Mouse (Mus musculus): ENCODE results near the gene Bcas3. TPM values are rescaled to one million over a fixed set of nuclear protein-coding genes. Genes with fewer than 3 reads are reported as not detected.

The Bcas3 gene
- polyA plus RNA-seq, 1 experiment from 2014 or later: 26.5 TPM

- Histone ChIP-seq H3K9me3 (replicated peaks) (no peaks in the 10 kb centered on the region), H3K4me3 (no peak overlapping the region), H3K4me1 (peaks cover 63% of the 10 kb centered on the region), H3K36me3 (no peaks in the 10 kb centered on the region), H3K27me3 (ENCODE audit: low read depth, poor library complexity, severe bottlenecking) (peaks cover 79% of the 10 kb centered on the region), H3K27ac (peak overlapping the region; percentile 14; the same call in 1 of the 2 replicates)
- WGBS: 47% methylated on average over 4 of the region's 4 CpGs
- peak; percentile 47 for DNase-seq (ENCODE audit: low spot score)
Observed at GRCm38 (mm10) chr11:85773391-85773790, 420.4 kb downstream of the Bcas3 start.

GRCm38 (mm10) chr11:85774707-85775106 is 421.7 kb downstream of the Bcas3 start:
- peaks cover 57% of the 10 kb centered on the region for H3K4me1 ChIP-seq
- peaks cover 81% of the 10 kb centered on the region for H3K27me3 ChIP-seq (ENCODE audit: low read depth, poor library complexity, severe bottlenecking)

GRCm38 (mm10) chr11:85775492-85775891 is 422.5 kb downstream of the Bcas3 start:
- Histone ChIP-seq H3K27me3 (ENCODE audit: low read depth, poor library complexity, severe bottlenecking) (peaks cover 85% of the 10 kb centered on the region), H3K4me1 (peaks cover 59% of the 10 kb centered on the region), H3K4me3 (no peak overlapping the region), H3K36me3 (no peaks in the 10 kb centered on the region), H3K9me3 (replicated peaks) (no peaks in the 10 kb centered on the region), H3K27ac (no peak overlapping the region)
- 30% methylated on average over 7 of the region's 7 CpGs for WGBS
- no peak for DNase-seq (ENCODE audit: low spot score)

More at GRCm38 (mm10) chr11:85774707-85775106, 421.7 kb downstream of the Bcas3 start:
- H3K36me3 ChIP-seq: no peaks in the 10 kb centered on the region
- 56% methylated on average over 6 of the region's 6 CpGs for WGBS
- no peak for DNase-seq (ENCODE audit: low spot score)
- H3K4me3 ChIP-seq: no peak overlapping the region
- no peak overlapping the region for H3K27ac ChIP-seq
- H3K9me3 ChIP-seq (replicated peaks): no peaks in the 10 kb centered on the region

- no peaks in the 10 kb centered on the region for H3K9me3 ChIP-seq (replicated peaks)
- H3K4me1 ChIP-seq: peaks cover 59% of the 10 kb centered on the region
- no peak overlapping the region for H3K4me3 ChIP-seq
- H3K27ac ChIP-seq: peak overlapping the region; percentile 7; the same call in 1 of the 2 replicates
- WGBS: 63% methylated on average over 7 of the region's 7 CpGs
- H3K27me3 ChIP-seq (ENCODE audit: low read depth, poor library complexity, severe bottlenecking): peaks cover 86% of the 10 kb centered on the region
- H3K36me3 ChIP-seq: no peaks in the 10 kb centered on the region
- no peak for DNase-seq (ENCODE audit: low spot score)
Observed at GRCm38 (mm10) chr11:85776861-85777360, 423.9 kb downstream of the Bcas3 start.

GRCm38 (mm10) chr11:85777950-85778349 is 425.0 kb downstream of the Bcas3 start:
- peaks cover 79% of the 10 kb centered on the region for H3K27me3 ChIP-seq (ENCODE audit: low read depth, poor library complexity, severe bottlenecking)
- 83% methylated on average over 2 of the region's 2 CpGs for WGBS
- H3K9me3 ChIP-seq (replicated peaks): no peaks in the 10 kb centered on the region
- no peak for DNase-seq (ENCODE audit: low spot score)
- H3K4me1 ChIP-seq: peaks cover 52% of the 10 kb centered on the region
- H3K27ac ChIP-seq: no peak overlapping the region
- no peak overlapping the region for H3K4me3 ChIP-seq
- H3K36me3 ChIP-seq: no peaks in the 10 kb centered on the region

- Histone ChIP-seq H3K9me3 (replicated peaks) (no peaks in the 10 kb centered on the region), H3K27me3 (ENCODE audit: low read depth, poor library complexity, severe bottlenecking) (peaks cover 81% of the 10 kb centered on the region), H3K36me3 (no peaks in the 10 kb centered on the region), H3K27ac (no peak overlapping the region), H3K4me1 (peaks cover 41% of the 10 kb centered on the region), H3K4me3 (no peak overlapping the region)
- WGBS: 77% methylated on average over 4 of the region's 4 CpGs
- DNase-seq (ENCODE audit: low spot score): no peak
Observed at GRCm38 (mm10) chr11:85780303-85780702, 427.3 kb downstream of the Bcas3 start.

- Histone ChIP-seq H3K27me3 (ENCODE audit: low read depth, poor library complexity, severe bottlenecking) (peaks cover 66% of the 10 kb centered on the region), H3K36me3 (no peaks in the 10 kb centered on the region), H3K4me1 (peaks cover 32% of the 10 kb centered on the region), H3K27ac (no peak overlapping the region), H3K9me3 (replicated peaks) (no peaks in the 10 kb centered on the region), H3K4me3 (no peak overlapping the region)
- WGBS: 91% methylated on average over 3 of the region's 3 CpGs
- no peak for DNase-seq (ENCODE audit: low spot score)
Observed at GRCm38 (mm10) chr11:85786113-85786718, 433.2 kb downstream of the Bcas3 start.

- 83% methylated on average over 7 of the region's 7 CpGs for WGBS
- H3K4me1 ChIP-seq: peaks cover 45% of the 10 kb centered on the region
Observed at GRCm38 (mm10) chr11:85789750-85790149, 436.8 kb downstream of the Bcas3 start.

GRCm38 (mm10) chr11:85790267-85790666 is 437.3 kb downstream of the Bcas3 start:
- 77% methylated on average over 2 of the region's 2 CpGs for WGBS
- Histone ChIP-seq H3K4me1 (peaks cover 44% of the 10 kb centered on the region), H3K27me3 (ENCODE audit: low read depth, poor library complexity, severe bottlenecking) (peaks cover 59% of the 10 kb centered on the region)

More at GRCm38 (mm10) chr11:85789750-85790149, 436.8 kb downstream of the Bcas3 start:
- H3K27me3 ChIP-seq (ENCODE audit: low read depth, poor library complexity, severe bottlenecking): peaks cover 62% of the 10 kb centered on the region
- DNase-seq (ENCODE audit: low spot score): no peak
- no peak overlapping the region for H3K4me3 ChIP-seq
- H3K9me3 ChIP-seq (replicated peaks): no peaks in the 10 kb centered on the region
- no peak overlapping the region for H3K27ac ChIP-seq
- no peaks in the 10 kb centered on the region for H3K36me3 ChIP-seq

GRCm38 (mm10) chr11:85791212-85791611 is 438.2 kb downstream of the Bcas3 start:
- H3K4me1 ChIP-seq: peaks cover 43% of the 10 kb centered on the region
- WGBS: 67% methylated on average over 1 of the region's 1 CpGs

More at GRCm38 (mm10) chr11:85790267-85790666, 437.3 kb downstream of the Bcas3 start:
- no peak for DNase-seq (ENCODE audit: low spot score)
- Histone ChIP-seq H3K9me3 (replicated peaks) (no peaks in the 10 kb centered on the region), H3K27ac (no peak overlapping the region), H3K4me3 (no peak overlapping the region), H3K36me3 (no peaks in the 10 kb centered on the region)

GRCm38 (mm10) chr11:85792534-85793215 is 439.7 kb downstream of the Bcas3 start:
- H3K4me1 ChIP-seq: peaks cover 37% of the 10 kb centered on the region

More at GRCm38 (mm10) chr11:85791212-85791611, 438.2 kb downstream of the Bcas3 start:
- H3K27ac ChIP-seq: no peak overlapping the region
- H3K27me3 ChIP-seq (ENCODE audit: low read depth, poor library complexity, severe bottlenecking): peaks cover 60% of the 10 kb centered on the region
- no peak overlapping the region for H3K4me3 ChIP-seq
- no peak for DNase-seq (ENCODE audit: low spot score)
- no peaks in the 10 kb centered on the region for H3K9me3 ChIP-seq (replicated peaks)
- H3K36me3 ChIP-seq: no peaks in the 10 kb centered on the region

GRCm38 (mm10) chr11:85799456-85799855 is 446.5 kb downstream of the Bcas3 start:
- no peak for DNase-seq (ENCODE audit: low spot score)
- peaks cover 24% of the 10 kb centered on the region for H3K4me1 ChIP-seq
- WGBS: 15% methylated on average over 4 of the region's 4 CpGs
- H3K27ac ChIP-seq: no peak overlapping the region
- H3K4me3 ChIP-seq: no peak overlapping the region
- H3K27me3 ChIP-seq (ENCODE audit: low read depth, poor library complexity, severe bottlenecking): peaks cover 91% of the 10 kb centered on the region
- no peaks in the 10 kb centered on the region for H3K9me3 ChIP-seq (replicated peaks)
- no peaks in the 10 kb centered on the region for H3K36me3 ChIP-seq

More at GRCm38 (mm10) chr11:85792534-85793215, 439.7 kb downstream of the Bcas3 start:
- WGBS: 81% methylated on average over 12 of the region's 12 CpGs
- Histone ChIP-seq H3K27ac (peak overlapping the region; percentile 32), H3K36me3 (no peaks in the 10 kb centered on the region), H3K27me3 (ENCODE audit: low read depth, poor library complexity, severe bottlenecking) (peaks cover 73% of the 10 kb centered on the region), H3K9me3 (replicated peaks) (no peaks in the 10 kb centered on the region), H3K4me3 (no peak overlapping the region)
- no peak for DNase-seq (ENCODE audit: low spot score)

- Histone ChIP-seq H3K36me3 (no peaks in the 10 kb centered on the region), H3K27me3 (ENCODE audit: low read depth, poor library complexity, severe bottlenecking) (peaks cover 91% of the 10 kb centered on the region), H3K4me1 (peaks cover 24% of the 10 kb centered on the region), H3K9me3 (replicated peaks) (no peaks in the 10 kb centered on the region), H3K4me3 (no peak overlapping the region), H3K27ac (no peak overlapping the region)
- peak; percentile 71 for DNase-seq (ENCODE audit: low spot score)
- 8% methylated on average over 19 of the region's 19 CpGs for WGBS
Observed at GRCm38 (mm10) chr11:85799856-85800255, 446.9 kb downstream of the Bcas3 start.

Measured in limb, embryonic 10.5 days (tissue).